Mouse (Mus musculus) right cerebral cortex, postnatal 25 days (tissue): ENCODE measurements at regions not wholly inside any gene's neighbourhood (a gene's known extent, or its start where the extent isn't known, plus 50 kb on each side); places are given as distances from the start of the nearest gene placed in this dataset.

Experiments
- DNase-seq: peaks from one replicate; pipeline ENCODE4 v3.0.0; 2022

DNA sequence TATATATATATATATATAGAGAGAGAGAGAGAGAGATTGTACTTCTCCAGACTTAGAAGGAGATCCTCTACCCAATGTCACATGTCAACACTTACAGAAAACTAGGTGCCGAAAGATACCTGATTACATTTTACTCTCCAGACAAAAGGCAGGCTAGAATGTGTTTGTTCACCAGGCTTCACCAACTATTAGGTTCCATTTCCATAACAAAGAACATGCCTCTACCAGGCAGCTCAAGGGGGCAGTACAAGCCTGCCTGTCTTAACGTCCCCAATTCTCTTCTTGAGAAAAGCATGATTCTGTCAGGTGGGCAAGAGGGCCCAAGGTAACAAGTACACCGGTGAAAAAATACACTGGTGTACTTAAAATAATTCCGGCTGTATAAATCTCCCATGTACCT is 72.8 kb upstream of the Med14 start:
- no peak for DNase-seq

GRCm38 (mm10) chrX:12832709-12833108 is 70.8 kb upstream of the Med14 start:
- DNase-seq: no peak

DNA sequence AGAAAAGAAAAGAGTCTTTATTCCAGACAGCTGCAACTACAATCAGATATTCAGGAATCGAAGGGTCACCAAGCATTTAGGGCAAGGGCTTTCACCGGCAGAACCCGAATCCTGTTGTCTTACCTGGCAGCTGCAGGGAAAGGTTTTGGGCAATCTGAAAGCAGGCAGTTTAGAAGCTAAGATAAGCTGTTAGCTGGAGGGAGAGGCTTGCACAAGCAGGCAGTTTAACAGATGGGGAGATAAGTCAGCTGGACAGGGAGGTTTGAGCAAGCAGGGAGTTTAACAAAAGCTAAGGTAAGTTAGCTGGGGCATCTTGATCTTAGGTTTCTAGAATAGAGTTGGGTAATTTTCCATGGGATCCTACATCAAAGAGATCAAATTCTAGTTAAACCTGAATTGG is 67.3 kb upstream of the Med14 start:
- no peak for DNase-seq

GRCm38 (mm10) chrX:12827299-12827872 is 65.5 kb upstream of the Med14 start:
- no peak for DNase-seq

GRCm38 (mm10) chrX:12826646-12827045 is 64.8 kb upstream of the Med14 start:
- DNase-seq: no peak

DNA sequence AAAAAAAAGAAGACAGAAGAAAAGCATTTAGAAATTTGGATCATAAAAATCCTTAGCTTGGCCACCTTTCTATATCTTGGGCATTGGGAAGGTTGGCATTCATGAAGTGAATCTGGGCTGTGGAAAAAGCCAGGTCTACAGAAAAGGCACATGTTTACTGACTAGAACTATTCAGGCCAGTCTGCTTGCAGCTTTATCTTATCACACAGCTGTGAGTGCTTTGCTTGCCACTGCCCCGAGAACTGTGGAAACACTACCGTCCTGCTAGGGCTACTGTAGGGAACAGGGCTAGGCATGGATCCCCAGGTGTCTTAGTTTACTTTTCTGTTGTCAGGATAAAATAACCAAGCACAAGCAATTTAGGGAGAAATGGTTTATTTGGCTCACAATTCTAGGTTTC is 63.4 kb upstream of the Med14 start:
- no peak for DNase-seq

- DNase-seq: no peak
Measured at GRCm38 (mm10) chrX:12824497-12824896, 62.6 kb upstream of the Med14 start.

- no peak for DNase-seq
Measured at GRCm38 (mm10) chrX:12822777-12823176, 60.9 kb upstream of the Med14 start.

DNA sequence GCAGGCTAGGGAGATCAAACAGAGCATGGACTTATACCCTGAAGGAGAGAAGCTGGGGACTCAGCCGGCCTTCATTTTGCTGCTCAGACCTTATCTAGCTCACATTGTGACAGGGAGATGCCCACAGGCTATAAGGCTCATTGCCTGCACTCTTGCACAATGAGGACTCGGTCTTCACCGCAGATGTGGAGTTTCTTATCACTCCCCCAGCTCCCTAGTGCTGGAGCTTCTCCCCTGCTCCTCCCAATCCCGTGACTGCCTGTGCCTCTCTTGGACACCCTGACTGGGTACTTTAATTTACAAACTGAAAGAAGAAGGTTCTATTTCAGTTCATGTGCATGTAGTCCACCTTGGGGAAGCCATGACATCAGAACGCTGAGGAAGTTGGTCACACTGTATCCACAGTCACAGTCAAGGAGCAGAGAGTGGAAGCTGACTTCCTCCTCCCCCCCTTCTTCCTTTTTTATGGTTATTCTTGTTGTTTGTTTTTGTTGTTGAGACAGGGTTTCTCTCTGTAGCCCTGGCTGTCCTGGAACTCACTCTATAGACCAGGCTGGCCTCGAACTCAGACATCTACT is 51.3 kb upstream of the Med14 start:
- DNase-seq: no peak
